Mouse (Mus musculus): ENCODE measurements at regions not wholly inside any gene's neighbourhood (a gene's known extent, or its start where the extent isn't known, plus 50 kb on each side); places are given as distances from the start of the nearest gene placed in this dataset.

- Histone ChIP-seq H3K36me3 (ENCODE audit: control insufficient read depth, insufficient read depth, low read length) (no peaks in the 10 kb centered on the region), H3K4me3 (ENCODE audit: low read depth, low read length) (no peak overlapping the region), H3K27ac (ENCODE audit: low read length) (no peak overlapping the region), H3K4me2 (ENCODE audit: low read length) (no peak overlapping the region), H3K4me1 (ENCODE audit: control insufficient read depth, insufficient read depth, low read length) (no peaks in the 10 kb centered on the region), H3K9ac (ENCODE audit: low read depth, low read length) (no peak overlapping the region), H3K27me3 (ENCODE audit: control insufficient read depth, insufficient read depth, low read depth, low read length) (no peaks in the 10 kb centered on the region), H3K9me3 (replicated peaks; ENCODE audit: control insufficient read depth, low read length, poor library complexity, severe bottlenecking) (0 out of 2 replicates have a peak, but pooled peaks cover 2% of the 10 kb centered on the region)
- ATAC-seq: no peak
- 89% methylated on average over 5 of the region's 5 CpGs for WGBS
These were observed 113.5 kb downstream of the Tfcp2l1 start for GRCm38 (mm10) chr1:118741286-118741685.

DNA sequence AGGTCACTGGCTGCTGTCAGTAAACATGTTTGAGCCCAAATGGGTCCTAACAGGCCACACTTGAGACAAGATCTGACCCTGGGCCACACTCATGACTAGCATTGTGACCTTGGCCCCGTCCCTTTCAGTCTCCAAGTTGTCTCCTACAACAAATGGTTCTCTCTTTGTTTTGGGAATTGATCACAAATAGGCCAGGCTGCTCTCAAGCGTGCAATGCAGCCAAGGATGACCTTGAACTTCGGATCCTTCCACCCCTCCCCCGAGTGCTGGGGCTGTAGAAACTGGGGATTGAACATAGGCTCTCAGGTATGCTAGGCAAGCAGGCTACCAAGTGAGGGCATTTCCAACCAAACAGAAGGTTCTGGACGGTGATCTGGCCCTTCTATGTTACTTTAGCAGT, 120.5 kb downstream of the Tfcp2l1 start:
- Histone ChIP-seq H3K4me2 (ENCODE audit: low read length) (no peak overlapping the region), H3K9ac (ENCODE audit: low read depth, low read length) (no peak overlapping the region), H3K4me3 (ENCODE audit: low read depth, low read length) (no peak overlapping the region), H3K4me1 (ENCODE audit: control insufficient read depth, insufficient read depth, low read length) (no peaks in the 10 kb centered on the region), H3K27me3 (ENCODE audit: control insufficient read depth, insufficient read depth, low read depth, low read length) (no peaks in the 10 kb centered on the region), H3K9me3 (replicated peaks; ENCODE audit: control insufficient read depth, low read length, poor library complexity, severe bottlenecking) (0 out of 2 replicates have a peak, but pooled peaks cover 2% of the 10 kb centered on the region), H3K27ac (ENCODE audit: low read length) (no peak overlapping the region), H3K36me3 (ENCODE audit: control insufficient read depth, insufficient read depth, low read length) (no peaks in the 10 kb centered on the region)
- WGBS: 67% methylated on average over 5 of the region's 5 CpGs
- no peak for ATAC-seq

DNA sequence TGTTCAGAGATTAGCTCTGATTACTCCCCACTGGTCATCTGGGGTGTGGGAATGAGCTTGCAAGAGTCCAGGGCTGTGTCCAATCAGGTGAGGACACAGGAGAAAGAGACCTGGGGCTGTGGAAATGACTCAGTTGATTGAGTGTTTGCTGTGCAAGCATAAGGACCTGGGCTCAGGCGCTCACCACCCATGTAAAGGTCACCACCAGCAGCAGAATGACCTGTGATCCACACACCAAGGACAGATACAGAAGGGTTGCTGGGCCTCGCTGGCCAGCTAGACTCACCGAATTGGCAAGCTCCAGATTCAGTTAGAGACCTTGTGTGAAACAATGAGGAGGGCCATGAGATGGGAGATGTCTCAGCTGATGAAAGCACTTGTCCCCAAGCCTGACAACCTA, 125.1 kb downstream of the Tfcp2l1 start:
- Histone ChIP-seq H3K9ac (ENCODE audit: low read depth, low read length) (no peak overlapping the region), H3K27ac (ENCODE audit: low read length) (no peak overlapping the region), H3K27me3 (ENCODE audit: control insufficient read depth, insufficient read depth, low read depth, low read length) (no peaks in the 10 kb centered on the region), H3K4me1 (ENCODE audit: control insufficient read depth, insufficient read depth, low read length) (no peaks in the 10 kb centered on the region), H3K9me3 (replicated peaks; ENCODE audit: control insufficient read depth, low read length, poor library complexity, severe bottlenecking) (no peaks in the 10 kb centered on the region), H3K4me2 (ENCODE audit: low read length) (no peak overlapping the region), H3K4me3 (ENCODE audit: low read depth, low read length) (no peak overlapping the region), H3K36me3 (ENCODE audit: control insufficient read depth, insufficient read depth, low read length) (no peaks in the 10 kb centered on the region)
- 88% methylated on average over 3 of the region's 3 CpGs for WGBS
- no peak for ATAC-seq

GRCm38 (mm10) chr1:118756171-118756865, 128.6 kb downstream of the Tfcp2l1 start:
- no peak for ATAC-seq
- Histone ChIP-seq H3K36me3 (ENCODE audit: control insufficient read depth, insufficient read depth, low read length) (no peaks in the 10 kb centered on the region), H3K4me1 (ENCODE audit: control insufficient read depth, insufficient read depth, low read length) (no peaks in the 10 kb centered on the region), H3K27me3 (ENCODE audit: control insufficient read depth, insufficient read depth, low read depth, low read length) (no peaks in the 10 kb centered on the region), H3K4me3 (ENCODE audit: low read depth, low read length) (no peak overlapping the region), H3K4me2 (ENCODE audit: low read length) (no peak overlapping the region), H3K9me3 (replicated peaks; ENCODE audit: control insufficient read depth, low read length, poor library complexity, severe bottlenecking) (no peaks in the 10 kb centered on the region), H3K27ac (ENCODE audit: low read length) (no peak overlapping the region), H3K9ac (ENCODE audit: low read depth, low read length) (no peak overlapping the region)
- 45% methylated on average over 9 of the region's 9 CpGs for WGBS

- Histone ChIP-seq H3K27ac (ENCODE audit: low read length) (no peak overlapping the region), H3K4me3 (ENCODE audit: low read depth, low read length) (no peak overlapping the region), H3K36me3 (ENCODE audit: control insufficient read depth, insufficient read depth, low read length) (no peaks in the 10 kb centered on the region), H3K27me3 (ENCODE audit: control insufficient read depth, insufficient read depth, low read depth, low read length) (no peaks in the 10 kb centered on the region), H3K9me3 (replicated peaks; ENCODE audit: control insufficient read depth, low read length, poor library complexity, severe bottlenecking) (no peaks in the 10 kb centered on the region), H3K4me1 (ENCODE audit: control insufficient read depth, insufficient read depth, low read length) (no peaks in the 10 kb centered on the region), H3K4me2 (ENCODE audit: low read length) (no peak overlapping the region), H3K9ac (ENCODE audit: low read depth, low read length) (no peak overlapping the region)
- ATAC-seq: no peak
- 80% methylated on average over 3 of the region's 4 CpGs for WGBS
These were observed 129.7 kb downstream of the Tfcp2l1 start for GRCm38 (mm10) chr1:118757340-118758030.

GRCm38 (mm10) chr1:118758031-118758400, 130.3 kb downstream of the Tfcp2l1 start:
- no peak overlapping the region for H3K4me2 ChIP-seq (ENCODE audit: low read length)
- H3K9me3 ChIP-seq (replicated peaks; ENCODE audit: control insufficient read depth, low read length, poor library complexity, severe bottlenecking): no peaks in the 10 kb centered on the region
- no peaks in the 10 kb centered on the region for H3K36me3 ChIP-seq (ENCODE audit: control insufficient read depth, insufficient read depth, low read length)
- no peaks in the 10 kb centered on the region for H3K27me3 ChIP-seq (ENCODE audit: control insufficient read depth, insufficient read depth, low read depth, low read length)
- 72% methylated on average over 4 of the region's 4 CpGs for WGBS
- no peak overlapping the region for H3K9ac ChIP-seq (ENCODE audit: low read depth, low read length)
- no peak overlapping the region for H3K27ac ChIP-seq (ENCODE audit: low read length)
- no peak for ATAC-seq
- H3K4me3 ChIP-seq (ENCODE audit: low read depth, low read length): no peak overlapping the region
- no peaks in the 10 kb centered on the region for H3K4me1 ChIP-seq (ENCODE audit: control insufficient read depth, insufficient read depth, low read length)

DNA sequence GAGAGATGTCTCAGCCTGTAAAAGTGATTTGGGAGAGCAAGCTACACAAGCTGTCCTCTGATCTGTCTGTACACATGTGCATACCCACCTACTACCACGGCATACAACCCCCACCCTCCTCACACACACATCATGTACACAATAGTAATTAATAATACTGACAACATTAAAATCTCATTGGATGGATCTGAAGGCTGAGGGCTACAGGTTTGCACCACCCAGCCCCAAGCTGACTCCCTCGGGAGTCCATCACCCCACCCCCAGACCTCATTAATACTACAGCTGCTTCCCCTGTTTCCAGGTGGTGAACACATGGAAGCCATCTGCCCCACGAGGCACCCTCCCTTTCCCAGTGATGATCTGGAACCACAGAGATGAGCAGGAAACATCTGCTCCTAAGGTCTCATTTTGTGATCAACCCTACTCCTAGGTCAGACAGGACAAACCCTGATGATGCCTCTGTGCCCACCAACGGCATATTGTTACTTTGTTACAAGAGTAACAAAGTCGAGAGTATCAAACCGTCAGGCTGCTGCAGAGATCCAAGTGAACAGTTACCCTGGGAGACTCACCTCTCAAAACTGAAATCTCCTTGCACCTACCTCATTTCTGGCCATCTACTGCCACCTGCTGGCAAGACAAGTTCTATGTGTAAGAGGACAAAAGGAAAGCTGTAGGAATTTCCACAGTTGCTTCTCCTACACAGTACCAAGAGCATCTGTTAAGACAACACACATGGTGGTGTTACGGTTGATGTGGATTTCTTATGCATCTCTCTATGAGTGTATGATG, 131.6 kb downstream of the Tfcp2l1 start:
- no peak overlapping the region for H3K4me3 ChIP-seq (ENCODE audit: low read depth, low read length)
- H3K4me2 ChIP-seq (ENCODE audit: low read length): no peak overlapping the region
- WGBS: 28% methylated on average over 7 of the region's 7 CpGs
- no peaks in the 10 kb centered on the region for H3K36me3 ChIP-seq (ENCODE audit: control insufficient read depth, insufficient read depth, low read length)
- H3K4me1 ChIP-seq (ENCODE audit: control insufficient read depth, insufficient read depth, low read length): no peaks in the 10 kb centered on the region
- ATAC-seq: peak; percentile 79
- no peak overlapping the region for H3K27ac ChIP-seq (ENCODE audit: low read length)
- 0 out of 2 replicates have a peak overlapping the region, but pooled peaks have one; percentile 14 for H3K9ac ChIP-seq (ENCODE audit: low read depth, low read length)
- no peaks in the 10 kb centered on the region for H3K9me3 ChIP-seq (replicated peaks; ENCODE audit: control insufficient read depth, low read length, poor library complexity, severe bottlenecking)
- H3K27me3 ChIP-seq (ENCODE audit: control insufficient read depth, insufficient read depth, low read depth, low read length): no peaks in the 10 kb centered on the region

GRCm38 (mm10) chr1:118765525-118765924, 137.8 kb downstream of the Tfcp2l1 start:
- Histone ChIP-seq H3K9me3 (replicated peaks; ENCODE audit: control insufficient read depth, low read length, poor library complexity, severe bottlenecking) (no peaks in the 10 kb centered on the region), H3K36me3 (ENCODE audit: control insufficient read depth, insufficient read depth, low read length) (no peaks in the 10 kb centered on the region), H3K4me1 (ENCODE audit: control insufficient read depth, insufficient read depth, low read length) (no peaks in the 10 kb centered on the region), H3K4me2 (ENCODE audit: low read length) (no peak overlapping the region), H3K4me3 (ENCODE audit: low read depth, low read length) (no peak overlapping the region), H3K27ac (ENCODE audit: low read length) (no peak overlapping the region), H3K27me3 (ENCODE audit: control insufficient read depth, insufficient read depth, low read depth, low read length) (no peaks in the 10 kb centered on the region), H3K9ac (ENCODE audit: low read depth, low read length) (no peak overlapping the region)
- ATAC-seq: no peak
- WGBS: 72% methylated on average over 9 of the region's 9 CpGs

- no peaks in the 10 kb centered on the region for H3K4me1 ChIP-seq (ENCODE audit: control insufficient read depth, insufficient read depth, low read length)
- no peaks in the 10 kb centered on the region for H3K9me3 ChIP-seq (replicated peaks; ENCODE audit: control insufficient read depth, low read length, poor library complexity, severe bottlenecking)
- no peak overlapping the region for H3K4me2 ChIP-seq (ENCODE audit: low read length)
- no peak overlapping the region for H3K27ac ChIP-seq (ENCODE audit: low read length)
- WGBS: 27% methylated on average over 4 of the region's 4 CpGs
- no peak overlapping the region for H3K9ac ChIP-seq (ENCODE audit: low read depth, low read length)
- no peak overlapping the region for H3K4me3 ChIP-seq (ENCODE audit: low read depth, low read length)
- no peaks in the 10 kb centered on the region for H3K36me3 ChIP-seq (ENCODE audit: control insufficient read depth, insufficient read depth, low read length)
- H3K27me3 ChIP-seq (ENCODE audit: control insufficient read depth, insufficient read depth, low read depth, low read length): no peaks in the 10 kb centered on the region
- peak; percentile 19 for ATAC-seq
These were observed 141.1 kb downstream of the Tfcp2l1 start for GRCm38 (mm10) chr1:118768831-118769230.

All from midbrain, embryonic 16.5 days (tissue).